Mouse (Mus musculus) macrophage (primary cell): Measurements from ENCODE around the gene Padi3. TPM values are rescaled to one million over a fixed set of nuclear protein-coding genes. Genes with fewer than 3 reads are reported as not detected.

Experiments
- H3K27ac ChIP-seq: fragments of 350-480 bp; formaldehyde crosslinking; 2 replicates; pipeline ENCODE4 v1.9.0; 2021
- H3K36me3 ChIP-seq: fragments of 350-480 bp; formaldehyde crosslinking; 2 replicates; pipeline ENCODE4 v1.9.0; 2021; ENCODE audit errors: inconsistent target
- H3K4me3 ChIP-seq: fragments of 350-480 bp; formaldehyde crosslinking; 2 replicates; pipeline ENCODE4 v1.9.0; 2021; ENCODE audit errors: inconsistent target
- H3K79me2 ChIP-seq: fragments of 350-480 bp; formaldehyde crosslinking; 2 replicates; pipeline ENCODE4 v1.9.0; 2021; ENCODE audit errors: inconsistent target
- WGBS: methylation state at CpG from one replicate; pipeline ENCODE4 v1.1.7; 2026; ENCODE audit warnings: inconsistent platforms; ENCODE audit not compliant: missing documents; 5-methylcytosine and 5-hydroxymethylcytosine counted together
- polyA plus RNA-seq: library from polyadenylated mRNA; stranded (reverse); fragments of 250-400 nt; gene quantifications from 3 replicates; pipeline ENCODE4 v1.2.4, GENCODE M21; 2018; ENCODE audit warnings: inconsistent platforms

The Padi3 gene
- polyA plus RNA-seq, 1 experiment from 2014 or later, result 0.11 TPM

DNA sequence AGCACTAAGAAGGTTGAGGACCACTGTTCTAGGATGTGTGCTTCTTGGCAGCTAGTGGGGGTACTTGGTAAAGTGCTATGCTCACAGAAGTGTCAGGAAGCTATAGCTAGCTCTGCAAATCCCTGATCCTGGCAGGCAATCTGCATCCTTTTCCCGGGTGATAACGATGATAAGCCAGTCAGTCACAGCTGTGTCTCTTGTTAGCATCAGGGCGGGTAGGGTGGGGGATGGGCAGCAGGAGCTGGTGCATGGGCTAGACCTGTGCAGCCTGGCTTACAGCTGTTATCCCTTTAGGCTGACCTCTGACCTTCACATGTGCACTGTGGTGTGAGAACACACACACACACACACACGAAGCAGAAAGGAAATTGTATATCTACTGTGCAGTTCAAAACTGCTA lies 67.4 kb downstream of the Padi3 start:
- Histone ChIP-seq H3K4me3 (no peak overlapping the region), H3K36me3 (no peaks in the 10 kb centered on the region), H3K27ac (no peak overlapping the region), H3K79me2 (no peaks in the 10 kb centered on the region)
- WGBS, result 88% methylated on average over 4 of the region's 4 CpGs

- Histone ChIP-seq H3K36me3 (no peaks in the 10 kb centered on the region), H3K27ac (no peak within 1 kb of the TSS), H3K79me2 (no peaks in the 10 kb centered on the region), H3K4me3 (no peak within 1 kb of the TSS)
- 82% methylated on average over 2 of the region's 2 CpGs for WGBS
Measured at GRCm38 (mm10) chr4:140742543-140742942, 67.9 kb downstream of the Padi3 start, which contains the start of gene Padi6. Gene Padi6 (minus strand): TSS chr4:140742643.

DNA sequence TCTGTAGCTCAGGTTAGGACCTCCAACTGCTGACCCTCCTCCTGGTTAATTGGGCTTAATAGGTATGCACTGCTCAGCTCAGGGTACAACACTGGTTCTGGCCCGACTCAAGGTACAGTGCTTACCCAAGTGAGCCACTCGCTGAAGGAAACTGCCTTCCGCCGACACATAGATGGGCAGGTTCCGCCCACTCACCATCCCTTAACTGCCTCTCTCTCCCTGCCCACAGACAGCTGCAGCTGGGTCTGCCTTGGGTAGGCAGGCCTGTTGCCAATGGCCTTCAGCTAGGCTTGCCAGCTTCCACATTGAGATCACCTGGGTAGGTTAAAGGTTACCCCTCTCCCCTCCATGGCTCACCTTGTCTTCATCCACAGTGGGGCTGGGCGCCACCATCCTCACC lies 69.0 kb downstream of the Padi3 start:
- no peaks in the 10 kb centered on the region for H3K79me2 ChIP-seq
- H3K36me3 ChIP-seq, result no peaks in the 10 kb centered on the region
- H3K4me3 ChIP-seq, result no peak overlapping the region
- WGBS, result 53% methylated on average over 6 of the region's 6 CpGs
- no peak overlapping the region for H3K27ac ChIP-seq

DNA sequence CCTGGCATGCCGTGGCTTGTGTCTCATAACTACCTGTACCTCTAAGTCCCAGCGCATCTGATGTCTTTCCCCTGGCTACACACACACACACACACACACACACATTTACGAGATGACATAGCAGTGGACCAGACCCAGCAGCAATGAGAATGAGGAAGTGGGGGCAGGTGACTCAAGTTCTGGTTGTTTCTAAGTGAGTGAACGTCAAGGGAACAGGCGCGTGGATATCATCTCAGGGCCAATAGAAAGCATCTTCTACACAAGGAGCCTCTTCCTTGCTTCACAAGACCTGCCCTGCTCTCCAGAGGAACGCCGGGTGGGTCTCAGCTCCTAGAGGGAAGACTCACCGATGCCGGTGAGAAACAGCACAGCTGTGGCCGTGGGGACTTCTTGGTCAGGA lies 69.8 kb downstream of the Padi3 start:
- Histone ChIP-seq H3K36me3 (no peaks in the 10 kb centered on the region), H3K79me2 (no peaks in the 10 kb centered on the region), H3K4me3 (no peak overlapping the region), H3K27ac (no peak overlapping the region)
- WGBS, result 33% methylated on average over 11 of the region's 11 CpGs

Other genes with a start within 250 kb of the Padi3 start
- 11.9 to 27.5 TPM (median 26.0 TPM) in 3 replicates for gene Arhgef10l, start 144.6 kb downstream of the Padi3 start, polyA plus RNA-seq
- gene Rcc2, start 110.1 kb downstream of the Padi3 start, polyA plus RNA-seq, result 30.1 to 67.9 TPM (median 53.6 TPM) in 3 replicates
- not detected in 3 replicates for gene Padi6, start 68.0 kb downstream of the Padi3 start, polyA plus RNA-seq
- 3.2 to 9.2 TPM (median 6.7 TPM) in 3 replicates for gene Padi4, start 36.4 kb downstream of the Padi3 start, polyA plus RNA-seq
- gene Padi1, start 35.1 kb upstream of the Padi3 start, polyA plus RNA-seq, result not detected in 3 replicates
- gene Padi2, start 95.7 kb upstream of the Padi3 start, polyA plus RNA-seq, result 5.2 to 6.9 TPM (median 5.6 TPM) in 3 replicates
- gene Sdhb, start 150.6 kb upstream of the Padi3 start, polyA plus RNA-seq, result 115 to 183 TPM (median 157 TPM) in 3 replicates
- 156 to 334 TPM (median 219 TPM) in 3 replicates for gene Atp13a2, start 176.2 kb upstream of the Padi3 start, polyA plus RNA-seq
- not detected in 3 replicates for gene Mfap2, start 199.8 kb upstream of the Padi3 start, polyA plus RNA-seq
- gene Crocc, start 249.9 kb upstream of the Padi3 start, polyA plus RNA-seq, result 1.5 to 4.5 TPM (median 3.1 TPM) in 3 replicates